Mouse (Mus musculus) bone marrow, adult 2 months (tissue): ENCODE data around the gene Pmepa1.

Source experiments
- CTCF ChIP-seq: fragments of 200-500 bp; IDR thresholded peaks from 2 replicates; pipeline ENCODE4 v1.5.1; 2011; ENCODE audit warnings: low read length, control low read depth; ENCODE audit not compliant: control insufficient read depth, insufficient read depth
- POLR2A ChIP-seq: fragments of 200-500 bp; IDR thresholded peaks from 2 replicates; pipeline ENCODE4 v1.6.1; 2011; ENCODE audit warnings: low read depth, mild to moderate bottlenecking, control low read depth, low read length, borderline replicate concordance; ENCODE audit not compliant: control insufficient read depth

DNA sequence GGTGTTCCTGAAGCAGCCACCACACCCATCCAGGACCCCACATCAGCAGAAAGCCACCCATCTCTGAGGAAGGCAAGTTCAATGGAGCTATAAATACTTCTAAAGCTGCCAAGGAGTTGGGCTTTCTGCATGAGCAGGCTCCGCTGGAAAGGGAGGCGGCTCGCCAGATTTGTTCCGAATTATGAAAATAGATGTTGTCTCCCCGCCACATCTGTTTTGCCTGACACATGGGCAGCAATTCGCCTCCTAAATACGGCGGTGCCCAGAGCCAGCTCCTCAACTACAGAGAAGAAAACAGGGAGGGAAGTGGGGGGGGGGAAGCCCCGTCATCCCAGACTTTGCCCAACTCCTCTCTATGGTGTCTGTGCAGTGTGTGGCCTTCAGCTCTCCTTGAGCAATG is 24.7 kb downstream of the Pmepa1 start:
- TF ChIP-seq CTCF (no peak), POLR2A (no peak)
